Mouse (Mus musculus): ENCODE measurements around the gene Gm17409. TPM values are rescaled to one million over a fixed set of nuclear protein-coding genes. Genes with fewer than 3 reads are reported as not detected.

Gene Gm17409
- not detected for total RNA-seq (2021)
- long read RNA-seq, experiment 1: 0 reads
- long read RNA-seq, experiment 2: 0 reads

DNA sequence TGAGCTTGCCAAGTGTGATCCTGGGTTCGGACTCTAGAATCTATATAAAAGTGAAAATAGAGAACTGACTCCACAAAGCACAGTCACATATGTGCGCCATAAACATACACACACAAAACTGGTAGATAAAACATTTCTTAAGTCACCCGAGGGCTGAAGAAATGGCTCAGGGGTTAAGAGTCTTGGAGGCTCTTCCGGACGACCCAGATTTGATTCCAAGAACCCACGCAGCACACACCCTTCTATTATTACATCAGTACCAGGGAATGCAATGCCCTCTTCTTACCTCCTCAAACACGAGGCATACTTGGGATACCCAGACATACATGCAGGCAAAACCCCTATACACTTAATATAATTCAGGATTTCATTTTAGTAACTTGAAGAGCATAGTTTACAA, at the start of gene Gm17409:
Gene Gm17409 (plus strand): TSS at position 301 of the 400 bp plus-strand sequence.
- DNase-seq: no peak

DNA sequence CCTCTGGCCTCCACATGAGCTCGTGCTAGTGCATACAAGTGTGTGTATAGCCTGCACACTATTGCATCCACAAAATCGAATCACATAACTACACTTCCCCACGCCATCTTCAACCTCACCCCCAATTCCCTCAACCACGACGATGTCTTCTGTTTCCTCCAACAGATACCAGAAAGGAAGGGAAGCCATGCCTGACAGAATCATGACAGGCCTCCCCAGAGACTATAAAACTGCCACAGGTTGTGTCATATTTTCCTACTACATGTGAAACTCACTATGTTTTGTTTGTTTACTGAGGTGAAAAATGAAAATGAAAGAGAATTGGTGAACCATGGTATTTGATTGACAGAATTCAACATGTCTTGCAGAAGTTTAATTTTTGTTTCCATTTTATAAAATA, 46.6 kb upstream of the Gm17409 start:
- DNase-seq: no peak

DNA sequence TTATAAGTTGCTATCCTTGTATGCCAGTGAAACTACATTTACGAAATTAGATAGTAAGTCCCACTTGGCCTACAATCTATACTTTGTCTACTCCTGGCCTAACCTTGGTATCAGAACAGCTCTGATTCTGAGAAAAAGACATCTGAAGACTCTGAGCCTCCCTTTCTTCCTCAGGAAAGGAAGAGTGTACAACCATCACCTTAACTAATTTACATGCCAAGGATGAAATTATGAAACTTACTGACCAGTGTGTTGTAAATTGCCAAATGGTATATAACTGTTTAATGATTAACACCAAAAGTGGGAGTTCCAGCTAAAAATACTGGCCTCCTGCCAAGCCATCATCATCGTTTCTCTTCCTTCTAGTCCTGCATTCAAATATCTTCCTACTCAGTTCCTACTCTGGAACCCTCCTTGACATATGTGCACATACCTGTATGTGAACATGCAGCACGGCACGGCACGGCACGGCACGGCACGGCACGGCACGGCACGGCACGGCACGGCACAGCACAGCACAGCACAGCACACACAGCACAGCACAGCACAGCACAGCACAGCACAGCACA, 44.4 kb upstream of the Gm17409 start:
- no peak for DNase-seq

- no peak for DNase-seq
Observed at GRCm38 (mm10) chr2:58432211-58432610, 37.7 kb upstream of the Gm17409 start.

GRCm38 (mm10) chr2:58433317-58433716, 36.6 kb upstream of the Gm17409 start:
- DNase-seq: no peak

GRCm38 (mm10) chr2:58434438-58434837, 35.5 kb upstream of the Gm17409 start:
- DNase-seq: no peak

GRCm38 (mm10) chr2:58435507-58435906, 34.4 kb upstream of the Gm17409 start:
- no peak for DNase-seq

DNA sequence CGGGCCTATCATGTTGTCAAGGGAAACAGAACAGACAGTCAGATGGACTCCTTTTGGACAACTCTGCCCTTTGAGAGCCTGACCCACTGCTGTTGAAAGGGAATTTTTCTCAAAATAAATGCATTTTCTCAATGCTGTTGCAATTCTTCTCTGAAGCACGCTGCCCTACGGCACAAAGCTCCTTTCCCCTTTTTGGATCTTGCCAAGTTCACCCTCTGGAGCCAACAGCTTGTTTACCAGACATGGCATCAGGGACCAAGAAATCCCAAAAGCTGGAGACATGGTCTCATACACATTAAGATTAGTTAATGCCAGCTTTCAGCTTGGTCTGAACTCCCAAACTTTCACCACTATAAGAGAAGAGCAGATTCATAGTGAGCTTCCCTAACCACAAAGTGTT, 33.0 kb upstream of the Gm17409 start:
- DNase-seq: peak; percentile 50

DNA sequence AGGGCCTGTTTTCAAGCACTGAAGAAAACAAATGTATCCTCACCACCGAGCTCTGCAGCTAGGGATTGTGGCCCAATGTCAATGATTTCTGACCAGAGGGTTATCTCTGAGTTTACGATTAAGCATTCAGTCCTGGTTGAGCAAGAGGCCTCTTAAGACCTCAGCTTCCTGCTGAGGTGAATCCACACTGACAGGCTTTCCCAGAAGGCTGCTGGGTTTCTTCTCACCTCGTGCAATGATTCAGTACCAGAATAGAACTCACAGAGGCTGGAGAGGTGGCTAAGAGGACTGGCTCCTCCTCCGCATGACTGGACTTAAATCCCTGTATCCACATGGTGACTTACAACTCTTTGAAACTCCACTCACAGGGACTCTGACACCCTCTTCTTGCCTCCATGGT, 26.8 kb upstream of the Gm17409 start:
- no peak for DNase-seq

DNA sequence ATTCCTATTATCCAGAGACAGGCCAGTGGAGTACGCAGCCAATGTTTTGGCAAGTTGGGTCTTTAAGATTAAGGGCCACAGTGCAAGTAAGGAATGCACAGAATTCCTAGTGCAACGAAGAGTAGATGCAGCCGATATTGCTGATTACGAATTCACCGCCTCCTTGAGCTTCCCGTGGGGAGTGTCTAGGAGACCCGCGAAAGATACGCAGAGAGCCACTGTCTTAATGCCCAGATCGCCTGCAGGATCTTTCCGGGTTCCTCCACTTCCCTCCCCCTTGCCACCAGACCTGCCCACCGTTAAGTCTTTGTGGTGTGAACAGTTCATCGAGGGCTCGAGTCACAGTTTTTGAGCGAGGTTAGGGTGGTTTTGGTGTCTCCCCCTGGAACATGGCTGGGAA, 22.9 kb upstream of the Gm17409 start:
- DNase-seq: no peak

DNA sequence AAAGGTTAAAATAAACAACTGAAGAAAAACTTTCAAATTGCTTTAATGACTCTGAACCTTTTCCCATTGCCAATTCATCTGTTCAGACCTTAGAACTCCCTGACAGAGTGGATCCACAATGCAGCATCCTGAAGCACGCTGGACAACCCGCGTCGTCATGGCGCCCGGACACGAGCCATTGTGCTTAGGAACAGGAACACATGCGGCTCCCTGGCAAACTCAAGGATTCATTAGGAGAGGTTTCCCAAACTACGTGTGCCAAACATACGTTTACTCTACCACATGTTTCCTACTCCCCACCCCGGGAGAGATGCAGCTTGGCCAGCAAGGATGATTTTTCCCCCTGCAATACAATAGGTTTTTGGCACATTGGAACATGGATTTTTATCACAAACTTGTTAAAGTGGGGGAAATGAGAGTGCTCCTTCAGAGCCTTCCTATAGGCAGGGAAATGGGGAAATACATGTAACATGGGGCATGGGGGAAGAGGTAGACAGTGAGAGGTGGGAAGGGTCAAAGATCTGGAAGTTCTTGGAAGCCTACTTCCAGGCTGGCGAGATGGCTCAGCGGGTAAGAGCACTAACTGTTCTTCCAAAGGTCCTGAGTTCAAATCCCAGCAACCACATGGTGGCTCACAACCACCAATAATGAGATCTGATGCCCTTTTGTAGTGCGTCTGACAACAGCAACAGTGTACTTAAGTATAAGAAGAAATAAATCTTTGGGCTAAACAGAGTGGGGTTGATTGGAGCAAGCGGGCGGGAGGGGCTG, 15.6 kb upstream of the Gm17409 start:
- no peak for DNase-seq

GRCm38 (mm10) chr2:58456843-58457487, 13.0 kb upstream of the Gm17409 start:
- no peak for DNase-seq

DNA sequence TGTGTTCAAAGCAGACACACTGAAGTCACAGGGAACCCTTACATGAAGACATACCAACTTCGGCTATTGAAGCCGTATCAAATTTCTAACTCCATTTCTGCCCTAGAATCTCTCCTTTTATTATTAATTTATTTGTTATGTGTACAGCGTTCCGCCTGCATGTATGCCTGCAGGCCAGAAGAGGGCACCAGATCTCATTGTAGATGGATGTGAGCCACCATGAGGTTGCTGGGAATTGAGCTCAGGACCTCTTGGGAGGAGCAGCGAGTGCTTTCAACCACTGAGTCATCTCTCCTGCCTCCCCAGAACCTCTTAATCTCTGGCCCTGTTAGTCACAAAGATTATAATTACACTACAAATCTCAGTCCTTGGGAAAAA, 12.4 kb upstream of the Gm17409 start:
- no peak for DNase-seq

GRCm38 (mm10) chr2:58458820-58459371, 11.0 kb upstream of the Gm17409 start:
- peak; percentile 75 for DNase-seq

GRCm38 (mm10) chr2:58470290-58470689, 374 bp downstream of the Gm17409 start:
- no peak for DNase-seq

GRCm38 (mm10) chr2:58475578-58475977, 5.7 kb downstream of the Gm17409 start:
- no peak for DNase-seq

- DNase-seq: peak; percentile 91
Observed at GRCm38 (mm10) chr2:58476956-58477715, 7.2 kb downstream of the Gm17409 start.

- DNase-seq: no peak
Observed at GRCm38 (mm10) chr2:58478144-58478543, 8.2 kb downstream of the Gm17409 start.

- no peak for DNase-seq
Observed at GRCm38 (mm10) chr2:58479536-58479935, 9.6 kb downstream of the Gm17409 start.

DNA sequence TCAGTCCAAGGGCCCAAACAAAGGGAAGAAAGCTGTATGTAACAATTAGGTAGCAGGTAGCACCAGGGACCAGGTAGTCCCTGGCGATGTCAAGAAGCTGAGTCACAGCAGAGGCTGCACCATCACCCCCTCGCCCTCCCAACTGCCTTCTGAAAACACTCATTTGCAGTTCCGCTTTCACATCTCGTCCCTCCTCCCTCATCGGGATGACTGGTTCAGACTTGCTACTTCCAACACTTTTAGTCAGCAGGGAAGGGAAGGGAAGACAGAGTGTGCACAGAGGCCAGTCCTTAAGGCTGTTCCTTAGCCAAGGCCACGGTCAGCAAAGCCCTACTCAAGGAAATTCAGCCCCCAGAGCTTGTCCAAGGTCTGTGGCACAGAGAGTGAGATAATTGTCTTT, 10.8 kb downstream of the Gm17409 start:
- DNase-seq: peak; percentile 22

- DNase-seq: no peak
Observed at GRCm38 (mm10) chr2:58481450-58482100, 11.7 kb downstream of the Gm17409 start.
